Mouse (Mus musculus) midbrain, embryonic 10.5 days (tissue): ENCODE data around the gene Hils1. TPM values are rescaled to one million over a fixed set of nuclear protein-coding genes. Genes with fewer than 3 reads are reported as not detected.

Source experiments
- DNase-seq: peaks from one replicate; pipeline ENCODE4 v3.0.0-alpha.2; 2017; ENCODE audit warnings: low spot score
- H3K27ac ChIP-seq: fragments of 300-500 bp; sonication (generic); replicated peaks from 2 replicates; pipeline ENCODE4 v1.5.1; 2016; ENCODE audit warnings: mild to moderate bottlenecking
- H3K27me3 ChIP-seq: fragments of 300-500 bp; sonication (generic); 2 replicates; pipeline ENCODE4 v1.6.1; 2016; ENCODE audit warnings: low read depth, mild to moderate bottlenecking; ENCODE audit not compliant: poor library complexity, severe bottlenecking
- H3K36me3 ChIP-seq: fragments of 300-500 bp; sonication (generic); 2 replicates; pipeline ENCODE4 v1.6.1; 2016; ENCODE audit warnings: mild to moderate bottlenecking, moderate library complexity
- H3K4me1 ChIP-seq: fragments of 300-500 bp; sonication (generic); 2 replicates; pipeline ENCODE4 v1.6.1; 2016
- H3K4me3 ChIP-seq: fragments of 300-500 bp; sonication (generic); 2 replicates; pipeline ENCODE4 v1.5.1; 2016; ENCODE audit warnings: mild to moderate bottlenecking, moderate library complexity
- H3K9me3 ChIP-seq: fragments of 300-500 bp; sonication (generic); replicated peaks from 2 replicates; pipeline ENCODE4 v1.6.1; 2016; ENCODE audit warnings: mild to moderate bottlenecking
- WGBS: fragments of 180-500 bp; shearing (Covaris S2); methylation state at CpG from one replicate; pipeline ENCODE4 v1.1.7; 2016; 5-methylcytosine and 5-hydroxymethylcytosine counted together
- polyA plus RNA-seq: library from polyadenylated mRNA; unstranded; fragments of >200 nt; fragmentation: Nextera tagmentation; extraction: Ambion mirVana; gene quantifications from 2 replicates; pipeline ENCODE4 v1.2.1, GENCODE M21; 2016

The Hils1 gene
- polyA plus RNA-seq, 1 experiment from 2014 or later = not detected

GRCm38 (mm10) chr11:94979462-94980179 is 12.2 kb downstream of the Hils1 start:
- WGBS = 78% methylated on average over 11 of the region's 11 CpGs
- H3K27ac ChIP-seq = peak overlapping the region; percentile 89
- peak overlapping the region; percentile 39 for H3K4me3 ChIP-seq
- H3K36me3 ChIP-seq = no peaks in the 10 kb centered on the region
- peaks cover 19% of the 10 kb centered on the region for H3K4me1 ChIP-seq
- H3K9me3 ChIP-seq = no peaks in the 10 kb centered on the region
- DNase-seq = no peak
- no peaks in the 10 kb centered on the region for H3K27me3 ChIP-seq

GRCm38 (mm10) chr11:94985140-94985539 is 17.7 kb downstream of the Hils1 start:
- Histone ChIP-seq H3K27me3 (no peaks in the 10 kb centered on the region; the same call in 1 of the 2 replicates), H3K4me1 (peaks cover 45% of the 10 kb centered on the region), H3K4me3 (no peak overlapping the region), H3K27ac (no peak overlapping the region), H3K9me3 (no peaks in the 10 kb centered on the region), H3K36me3 (no peaks in the 10 kb centered on the region)
- DNase-seq = no peak
- WGBS = 65% methylated on average over 1 of the region's 1 CpGs

GRCm38 (mm10) chr11:94985822-94986221 is 18.4 kb downstream of the Hils1 start:
- Histone ChIP-seq H3K9me3 (no peaks in the 10 kb centered on the region), H3K4me1 (peaks cover 52% of the 10 kb centered on the region)
- 81% methylated on average over 5 of the region's 5 CpGs for WGBS

GRCm38 (mm10) chr11:94986435-94986834 is 19.0 kb downstream of the Hils1 start:
- Histone ChIP-seq H3K4me1 (peaks cover 54% of the 10 kb centered on the region), H3K9me3 (no peaks in the 10 kb centered on the region), H3K4me3 (no peak overlapping the region), H3K27ac (peak overlapping the region; percentile 67; the same call in 1 of the 2 replicates), H3K27me3 (no peaks in the 10 kb centered on the region; the same call in 1 of the 2 replicates), H3K36me3 (no peaks in the 10 kb centered on the region)
- DNase-seq = no peak
- 78% methylated on average over 2 of the region's 2 CpGs for WGBS

More at GRCm38 (mm10) chr11:94985822-94986221, 18.4 kb downstream of the Hils1 start:
- Histone ChIP-seq H3K4me3 (no peak overlapping the region), H3K27me3 (no peaks in the 10 kb centered on the region; the same call in 1 of the 2 replicates), H3K36me3 (no peaks in the 10 kb centered on the region), H3K27ac (no peak overlapping the region)
- no peak for DNase-seq

GRCm38 (mm10) chr11:94987341-94987740 is 19.9 kb downstream of the Hils1 start:
- Histone ChIP-seq H3K4me1 (peaks cover 63% of the 10 kb centered on the region), H3K36me3 (no peaks in the 10 kb centered on the region)
- 48% methylated on average over 6 of the region's 6 CpGs for WGBS

GRCm38 (mm10) chr11:94987851-94988250 is 20.5 kb downstream of the Hils1 start:
- no peaks in the 10 kb centered on the region for H3K36me3 ChIP-seq
- no peak for DNase-seq
- WGBS = 84% methylated on average over 8 of the region's 8 CpGs
- peaks cover 68% of the 10 kb centered on the region for H3K4me1 ChIP-seq
- H3K27ac ChIP-seq = peak overlapping the region; percentile 67
- H3K4me3 ChIP-seq = no peak overlapping the region
- H3K27me3 ChIP-seq = no peaks in the 10 kb centered on the region; the same call in 1 of the 2 replicates
- H3K9me3 ChIP-seq = no peaks in the 10 kb centered on the region

More at GRCm38 (mm10) chr11:94987341-94987740, 19.9 kb downstream of the Hils1 start:
- peak overlapping the region; percentile 67 for H3K27ac ChIP-seq
- H3K9me3 ChIP-seq = no peaks in the 10 kb centered on the region
- H3K4me3 ChIP-seq = peak overlapping the region; percentile 10; the same call in 1 of the 2 replicates
- H3K27me3 ChIP-seq = no peaks in the 10 kb centered on the region; the same call in 1 of the 2 replicates
- no peak for DNase-seq

GRCm38 (mm10) chr11:94988780-94989561 is 21.6 kb downstream of the Hils1 start:
- H3K4me1 ChIP-seq = peaks cover 79% of the 10 kb centered on the region
- WGBS = 19% methylated on average over 10 of the region's 10 CpGs
- H3K27me3 ChIP-seq = no peaks in the 10 kb centered on the region; the same call in 1 of the 2 replicates
- no peaks in the 10 kb centered on the region for H3K9me3 ChIP-seq
- peak overlapping the region; percentile 96 for H3K27ac ChIP-seq
- peak overlapping the region; percentile 81 for H3K4me3 ChIP-seq
- no peak for DNase-seq
- H3K36me3 ChIP-seq = 0 out of 2 replicates have a peak, but pooled peaks cover 1% of the 10 kb centered on the region

GRCm38 (mm10) chr11:94989562-94990017 is 22.2 kb downstream of the Hils1 start:
- Histone ChIP-seq H3K27me3 (no peaks in the 10 kb centered on the region; the same call in 1 of the 2 replicates), H3K36me3 (peaks cover 7% of the 10 kb centered on the region), H3K4me3 (peak overlapping the region; percentile 81), H3K9me3 (no peaks in the 10 kb centered on the region), H3K27ac (peak overlapping the region; percentile 96), H3K4me1 (peaks cover 85% of the 10 kb centered on the region)
- peak; percentile 93 for DNase-seq
- WGBS = under 1% methylated on average over 12 of the region's 12 CpGs

- Histone ChIP-seq H3K4me3 (peak overlapping the region; percentile 81), H3K36me3 (peaks cover 14% of the 10 kb centered on the region), H3K9me3 (no peaks in the 10 kb centered on the region), H3K4me1 (peaks cover 89% of the 10 kb centered on the region), H3K27ac (peak overlapping the region; percentile 96), H3K27me3 (no peaks in the 10 kb centered on the region; the same call in 1 of the 2 replicates)
- WGBS = 52% methylated on average over 6 of the region's 6 CpGs
- DNase-seq = no peak
Observed at GRCm38 (mm10) chr11:94990102-94990748, 22.8 kb downstream of the Hils1 start.

- Histone ChIP-seq H3K4me1 (peaks cover 92% of the 10 kb centered on the region), H3K27ac (peak within 1 kb of the TSS; percentile 96), H3K36me3 (peaks cover 20% of the 10 kb centered on the region), H3K27me3 (no peaks in the 10 kb centered on the region; the same call in 1 of the 2 replicates), H3K9me3 (no peaks in the 10 kb centered on the region), H3K4me3 (peak within 1 kb of the TSS; percentile 81)
- under 1% methylated on average over 58 of the region's 69 CpGs for WGBS
- DNase-seq = peak; percentile 96
Observed at GRCm38 (mm10) chr11:94990749-94991577, 23.6 kb downstream of the Hils1 start, which contains the start of gene Ppp1r9b. Gene Ppp1r9b, plus strand, starts transcription at chr11:94991035.

- peak overlapping the region; percentile 81 for H3K4me3 ChIP-seq
- WGBS = under 1% methylated on average over 99 of the region's 99 CpGs
- no peaks in the 10 kb centered on the region; the same call in 1 of the 2 replicates for H3K27me3 ChIP-seq
- peak overlapping the region; percentile 96 for H3K27ac ChIP-seq
- peaks cover 93% of the 10 kb centered on the region for H3K4me1 ChIP-seq
- H3K9me3 ChIP-seq = no peaks in the 10 kb centered on the region
- H3K36me3 ChIP-seq = peaks cover 29% of the 10 kb centered on the region
- DNase-seq = peak; percentile 66
Observed at GRCm38 (mm10) chr11:94991641-94992479, 24.5 kb downstream of the Hils1 start.
